Mouse (Mus musculus) lung, postnatal 0 days (tissue): ENCODE data around the gene Dgkz.

Experiments
- CTCF ChIP-seq: IDR thresholded peaks from 2 replicates; pipeline ENCODE4 v1.5.1; 2016; ENCODE audit warnings: antibody characterized with exemption, mild to moderate bottlenecking
- EP300 ChIP-seq: IDR thresholded peaks from 2 replicates; pipeline ENCODE4 v1.6.1; 2016; ENCODE audit warnings: antibody characterized with exemption, mild to moderate bottlenecking, control low read depth

DNA sequence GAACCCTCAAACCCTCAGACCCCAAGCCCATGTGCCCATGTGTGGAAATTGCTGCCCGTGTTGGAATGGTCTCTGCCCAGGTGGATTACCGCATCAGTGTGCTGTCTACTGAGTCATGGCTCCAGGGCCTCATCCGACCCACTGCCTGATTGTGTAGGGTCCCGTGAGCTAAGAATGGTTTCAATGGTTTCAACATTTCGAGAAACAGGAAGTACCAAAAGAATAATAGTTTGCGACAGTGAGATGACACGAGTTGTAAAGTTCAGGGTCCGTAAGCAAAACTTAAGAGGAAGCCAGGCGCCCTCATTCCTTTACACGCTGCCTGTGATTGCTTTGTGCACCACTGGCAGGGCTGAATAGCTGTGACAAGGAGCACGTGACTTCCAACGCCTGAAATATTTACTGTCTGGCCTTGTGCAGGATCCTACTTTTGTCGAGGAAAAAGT is 3.5 kb downstream of the Dgkz start:
- TF ChIP-seq CTCF, result no peak
- TF ChIP-seq EP300, result peak; percentile 64
